Comparison of ENCODE assay signal across 8 mouse cellular contexts in genomic region chr17:53389507-53389906, GRCm38 (mm10).
DNase-seq lines count a peak whose midpoint lies in the region; ATAC-seq and TF ChIP-seq lines count a peak whose summit lies in the region.

No protein-coding gene starts in this region.

- H3K36me3 ChIP-seq in heart, postnatal 0 days (replicated peaks; ENCODE audit: control insufficient read depth, insufficient read depth, low read length): no peaks in the 10 kb centered on the region
- no peaks in the 10 kb centered on the region for H3K36me3 ChIP-seq in heart, embryonic 10.5 days

- no peaks in the 10 kb centered on the region for H3K27me3 ChIP-seq in heart, postnatal 0 days (ENCODE audit: control insufficient read depth, insufficient read depth, low read length)
- no peaks in the 10 kb centered on the region for H3K27me3 ChIP-seq in heart, embryonic 10.5 days (ENCODE audit: insufficient read depth, poor library complexity, severe bottlenecking)

- no peak for ATAC-seq in heart, postnatal 0 days (ENCODE audit: insufficient read depth, low read depth)
- ATAC-seq in frontal cortex, adult (ENCODE audit: low TSS enrichment): peak; percentile 55; the same call in 1 of the 2 replicates
- peak; percentile 91 for ATAC-seq in megakaryocyte progenitor cell, adult 5-6 weeks (replicated peaks; ENCODE audit: poor library complexity)

- no peak overlapping the region for H3K4me3 ChIP-seq in heart, postnatal 0 days (ENCODE audit: low read depth, low read length)
- H3K4me3 ChIP-seq in heart, embryonic 10.5 days: no peak overlapping the region

- no peak overlapping the region for H3K4me2 ChIP-seq in heart, postnatal 0 days (ENCODE audit: low read depth, low read length)

- TF ChIP-seq CTCF in heart, postnatal 0 days (IDR thresholded peaks at IDR 0.05; ENCODE audit: low read depth): peak; percentile 46

- no peak overlapping the region for H3K27ac ChIP-seq in heart, postnatal 0 days (ENCODE audit: low read depth)
- H3K27ac ChIP-seq in heart, embryonic 10.5 days: no peak overlapping the region

- H3K9ac ChIP-seq in heart, postnatal 0 days (replicated peaks; ENCODE audit: low read depth, low read length): no peak overlapping the region

- H3K9me3 ChIP-seq in heart, postnatal 0 days (replicated peaks; ENCODE audit: control insufficient read depth, low read length): no peaks in the 10 kb centered on the region
- no peaks in the 10 kb centered on the region for H3K9me3 ChIP-seq in heart, embryonic 10.5 days

- no peaks in the 10 kb centered on the region for H3K4me1 ChIP-seq in heart, postnatal 0 days (ENCODE audit: control insufficient read depth, insufficient read depth)
- no peaks in the 10 kb centered on the region for H3K4me1 ChIP-seq in heart, embryonic 10.5 days

- no peak for DNase-seq in heart, postnatal 0 days (ENCODE audit: low spot score)
- DNase-seq in heart, embryonic 10.5 days (ENCODE audit: low spot score): no peak
- DNase-seq in urinary bladder, postnatal 14 days (ENCODE audit: low spot score): peak; percentile 20
- DNase-seq in urinary bladder, postnatal 36 days (ENCODE audit: low spot score in 2 of 2): no peak
- DNase-seq in thymus, postnatal 0 days (ENCODE audit: low spot score): peak; percentile 37
- DNase-seq in urinary bladder, postnatal 10 days (ENCODE audit: low spot score): no peak

- WGBS in heart, postnatal 0 days: 34% methylated on average over 4 of the region's 4 CpGs
- 44% methylated on average over 4 of the region's 4 CpGs for WGBS in heart, embryonic 10.5 days

- no peak for TF ChIP-seq EP300 in heart, postnatal 0 days (IDR thresholded peaks at IDR 0.05; ENCODE audit: low read depth)

Comparison
In these comparisons a context has a peak if more than half of its experiments do, and no peak if none do; other contexts are left out.
1. DNase-seq: peak in urinary bladder, postnatal 14 days (single experiment) and thymus, postnatal 0 days (single experiment); none in heart, postnatal 0 days (single experiment), heart, embryonic 10.5 days (single experiment), urinary bladder, postnatal 36 days (0 of 2) and urinary bladder, postnatal 10 days (single experiment).